Mouse (Mus musculus) E14TG2a.4 (cell line): ENCODE measurements around the gene Tnp1.

ENCODE experiments used
- CTCF ChIP-seq: conservative IDR thresholded peaks from 2 replicates; pipeline ENCODE4 v1.5.1; 2014; ENCODE audit warnings: low read length
- NANOG ChIP-seq: IDR thresholded peaks from 2 replicates; pipeline ENCODE4 v1.6.1; 2014; ENCODE audit warnings: borderline replicate concordance, low read length, mixed read lengths
- POU5F1 ChIP-seq: IDR thresholded peaks from 2 replicates; pipeline ENCODE4 v1.6.1; 2014; ENCODE audit warnings: low read length, borderline replicate concordance

- no peak for TF ChIP-seq CTCF
- TF ChIP-seq POU5F1: no peak
- TF ChIP-seq NANOG: no peak
These were observed 48.6 kb upstream of the Tnp1 start for GRCm38 (mm10) chr1:73064336-73064735.
